Mouse (Mus musculus): ENCODE data around the gene Vmn2r65.

Gene Vmn2r65

DNA sequence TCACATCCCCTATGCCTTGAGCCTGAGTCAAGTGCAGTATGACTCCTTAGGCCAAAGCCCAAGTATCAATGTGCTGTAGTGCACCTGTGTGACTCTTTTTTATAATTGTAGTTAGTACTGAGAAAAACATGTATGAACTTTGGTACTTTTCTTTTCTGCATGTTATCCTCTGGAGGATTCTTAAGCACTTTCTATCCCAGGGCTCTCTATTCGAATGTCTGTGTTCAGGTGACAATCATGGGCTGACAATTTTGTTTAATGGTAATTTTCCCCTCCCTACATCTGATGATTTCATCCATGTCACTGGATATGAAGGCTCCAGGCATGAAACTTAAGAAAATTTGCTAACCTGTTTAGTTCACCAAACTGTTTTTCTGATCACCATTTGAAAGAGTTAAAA is at the start of gene Vmn2r65:
Vmn2r65 (minus strand) TSS at position 101 of the 400 bp plus-strand sequence.
- no peak for DNase-seq (ENCODE audit: low spot score)

DNA sequence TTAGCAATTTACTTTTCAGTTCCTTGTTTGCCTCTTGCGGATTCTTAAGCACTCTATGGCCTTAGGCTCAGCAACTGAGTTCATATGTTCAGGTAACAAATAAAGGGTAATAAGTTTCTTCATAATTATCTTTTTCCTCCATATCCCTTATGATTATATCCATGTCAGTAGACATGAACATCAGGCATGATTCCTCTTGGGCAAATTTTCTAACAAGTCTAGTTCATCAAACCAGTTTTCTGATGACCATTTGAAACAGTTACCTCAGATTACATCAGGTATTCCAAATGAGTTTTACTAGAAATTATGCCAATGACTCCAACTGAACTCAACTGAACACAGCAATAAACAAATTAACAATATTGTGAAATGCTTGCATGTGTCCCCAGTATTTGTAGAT is 48.3 kb upstream of the Vmn2r65 start, which contains the start of gene Vmn2r66:
Vmn2r66 (minus strand) TSS at position 101 of the 400 bp plus-strand sequence.
- DNase-seq (ENCODE audit: low spot score), result no peak

DNA sequence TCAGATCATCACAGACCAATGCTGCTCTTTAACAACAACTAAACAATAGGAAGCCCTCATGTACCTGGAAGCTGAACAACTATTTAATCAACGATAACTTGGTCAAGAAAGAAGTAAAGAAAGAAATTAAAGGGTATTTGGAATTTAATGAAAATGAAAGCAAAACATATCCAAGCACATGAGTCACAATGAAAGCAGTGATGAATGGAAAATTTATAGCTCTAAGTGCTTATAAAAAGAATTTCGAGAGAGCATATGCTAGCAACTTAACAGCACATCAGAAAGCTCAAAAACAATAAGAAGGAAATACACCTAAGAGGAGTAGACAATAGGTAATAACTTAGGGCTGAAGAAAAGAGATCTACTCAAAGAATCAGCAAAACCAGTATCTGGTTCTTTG is 32.8 kb upstream of the Vmn2r65 start:
- DNase-seq (ENCODE audit: low spot score), result no peak
